Mouse (Mus musculus): Measurements from ENCODE around the gene Chic2.
A peak's percentile ranks its signal among the peaks of the same experiment; 100 is the strongest.

Gene Chic2

DNA sequence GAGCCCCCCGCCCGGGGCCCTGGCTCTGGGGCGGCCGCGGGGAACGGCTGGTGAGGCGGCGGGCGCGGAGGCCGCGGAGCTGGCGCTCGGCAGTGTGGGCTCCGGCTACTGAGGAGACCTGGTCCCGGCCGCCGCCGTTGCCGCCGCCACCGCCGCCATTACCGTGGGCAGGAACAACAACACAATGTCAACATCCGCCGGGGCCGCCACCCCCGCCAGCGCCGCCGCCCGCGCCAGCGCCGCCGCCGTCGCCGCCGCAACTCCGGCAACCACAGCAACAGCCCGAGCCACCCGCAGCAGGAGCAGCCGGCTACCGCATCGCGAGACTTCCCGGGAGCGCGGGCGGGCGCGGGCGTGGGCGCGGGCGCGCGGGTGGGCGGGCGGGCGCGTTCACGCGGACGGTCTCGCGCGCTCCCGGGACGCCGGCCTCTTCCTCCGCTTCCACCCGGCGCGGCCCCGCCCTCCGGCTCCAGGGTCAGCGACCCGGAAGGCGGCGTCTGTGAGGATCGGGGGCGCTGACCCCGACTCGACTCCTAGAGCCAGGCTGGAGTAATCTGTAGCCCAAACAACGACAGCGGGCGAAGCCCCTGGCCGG, at the start of gene Chic2:
TSS of gene Chic2 (minus strand) at position 465 of the 595 bp plus-strand sequence.
- DNase-seq (ENCODE audit: low spot score), result peak; percentile 84

DNA sequence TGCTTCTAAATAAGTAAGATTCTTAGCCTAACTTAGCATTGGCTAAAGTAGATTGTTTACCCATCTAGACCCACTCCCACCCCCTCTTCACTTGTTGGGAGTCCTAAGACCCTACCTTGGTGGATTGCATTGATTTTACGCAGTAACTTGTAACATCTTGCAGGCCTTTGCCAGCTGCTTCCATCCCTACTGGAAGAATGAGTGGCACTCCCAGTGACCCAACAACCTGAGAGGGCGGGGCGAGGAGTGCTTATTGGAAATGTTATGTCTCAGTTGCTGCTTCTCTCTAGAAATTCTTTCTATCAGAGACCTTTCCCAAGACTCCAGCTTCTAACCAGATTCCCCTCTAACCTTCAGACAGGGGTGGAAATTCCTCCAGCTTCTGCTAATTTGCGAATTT, 41.3 kb upstream of the Chic2 start:
- DNase-seq (ENCODE audit: low spot score), result no peak

DNA sequence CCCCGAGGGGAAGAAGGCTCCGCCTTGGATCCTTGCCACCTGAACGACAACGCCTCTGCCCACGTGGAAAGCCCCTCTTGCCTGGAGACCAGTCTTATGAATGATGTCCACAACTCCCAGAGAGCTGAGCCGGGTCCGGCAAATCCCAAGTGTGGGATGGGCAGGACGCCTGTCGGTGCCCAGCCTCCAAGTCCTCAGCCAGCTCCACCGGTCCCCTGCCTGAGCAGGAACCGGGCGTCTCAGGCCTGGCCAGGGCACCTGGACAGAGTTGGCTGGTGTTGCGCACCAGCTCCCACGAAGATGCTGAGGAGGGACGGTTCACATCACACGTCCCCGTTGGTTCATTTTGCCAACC, 40.9 kb upstream of the Chic2 start:
- DNase-seq (ENCODE audit: low spot score), result no peak

DNA sequence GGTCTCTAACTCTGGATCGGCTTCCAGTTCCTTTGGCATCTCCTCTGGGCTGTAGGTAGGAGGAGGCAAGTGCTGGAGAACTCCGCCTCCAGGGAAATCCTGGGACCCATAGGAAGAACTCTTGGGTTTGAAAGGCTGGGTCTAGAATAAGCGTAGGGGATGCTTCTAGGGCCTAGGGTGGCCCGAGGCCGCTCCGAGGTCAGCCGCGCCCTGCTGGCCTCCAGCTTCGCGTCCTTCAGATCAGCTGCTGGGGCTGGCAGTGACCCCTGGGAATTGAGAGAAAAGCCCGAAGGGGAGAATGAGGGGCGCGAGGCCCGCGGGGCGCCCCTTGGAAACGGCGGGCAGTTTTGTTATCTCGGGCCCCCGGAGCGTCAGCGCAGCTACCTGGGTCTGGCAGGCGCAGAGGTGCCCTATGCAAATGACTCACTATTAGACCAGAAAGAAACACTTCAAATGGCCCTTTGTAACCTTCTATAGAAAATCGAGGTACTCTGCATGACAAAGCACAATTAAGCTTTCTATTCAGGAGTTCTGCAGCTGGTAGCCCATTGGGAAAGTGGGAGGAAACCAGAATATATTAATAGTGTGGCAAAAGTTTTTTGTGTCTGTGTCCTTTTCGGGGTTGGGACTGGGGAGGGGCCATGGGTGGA, 40.4 kb upstream of the Chic2 start:
- DNase-seq (ENCODE audit: low spot score), result no peak

DNA sequence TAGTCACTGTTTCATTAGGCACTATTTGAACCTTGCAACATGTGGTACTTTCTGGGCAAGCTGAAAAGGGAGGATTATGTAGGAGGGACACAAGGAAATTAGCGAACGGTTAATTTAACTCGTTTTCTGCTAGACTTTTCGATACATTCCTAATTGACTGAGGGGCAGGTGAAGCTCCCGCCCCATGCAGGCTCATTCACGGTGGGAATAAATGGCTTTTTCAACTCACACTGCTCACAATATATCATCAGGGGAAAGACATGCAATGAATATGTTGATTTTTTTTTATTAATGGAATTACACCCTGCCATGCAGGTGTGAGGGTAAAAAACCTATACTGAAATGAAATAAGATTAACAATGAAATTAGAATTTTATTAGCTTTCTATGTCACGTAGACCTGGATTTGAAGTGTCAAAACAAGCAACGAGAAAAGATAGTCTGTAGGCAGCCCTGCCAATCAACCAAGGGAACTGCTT, 39.9 kb upstream of the Chic2 start:
- no peak for DNase-seq (ENCODE audit: low spot score)

DNA sequence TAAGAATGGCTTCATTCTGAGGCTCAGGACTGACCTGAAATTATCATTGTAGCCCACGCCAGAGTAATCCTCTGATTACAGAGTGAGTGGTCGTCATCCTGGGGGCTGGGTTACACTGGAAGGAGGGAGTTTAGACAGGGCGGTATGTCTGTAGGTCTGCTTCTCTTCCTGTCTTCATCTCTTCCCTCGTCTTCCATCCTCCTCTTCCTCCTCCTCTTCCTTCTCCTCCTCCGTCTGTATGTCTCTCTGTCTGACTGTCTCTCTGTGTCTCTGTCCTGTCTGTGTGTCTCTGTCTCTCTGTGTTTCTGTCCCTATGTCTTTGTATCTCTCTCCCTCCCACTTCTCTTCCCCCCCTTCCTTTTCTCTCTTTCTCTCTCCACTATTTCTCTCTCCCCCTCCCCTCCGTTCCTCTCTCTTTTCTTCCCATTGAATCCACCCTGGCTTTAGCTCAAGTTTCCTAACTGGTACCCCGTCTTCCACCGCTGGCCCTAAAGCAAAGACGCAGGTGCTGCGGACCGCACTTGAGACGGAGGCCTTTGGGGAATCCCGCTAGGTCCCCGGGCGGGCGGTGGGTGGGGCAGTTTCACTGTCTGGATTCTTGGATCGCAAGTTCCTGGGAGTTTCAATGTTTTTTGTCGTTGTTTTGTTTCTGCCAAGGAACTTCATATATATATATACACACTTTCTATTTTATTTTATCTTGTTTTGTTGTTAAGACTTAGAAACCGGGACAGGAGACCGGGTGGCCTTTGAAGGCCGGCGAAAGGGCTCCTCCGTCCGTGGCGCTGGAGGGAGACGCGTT, 39.2 kb upstream of the Chic2 start:
- DNase-seq (ENCODE audit: low spot score), result no peak

DNA sequence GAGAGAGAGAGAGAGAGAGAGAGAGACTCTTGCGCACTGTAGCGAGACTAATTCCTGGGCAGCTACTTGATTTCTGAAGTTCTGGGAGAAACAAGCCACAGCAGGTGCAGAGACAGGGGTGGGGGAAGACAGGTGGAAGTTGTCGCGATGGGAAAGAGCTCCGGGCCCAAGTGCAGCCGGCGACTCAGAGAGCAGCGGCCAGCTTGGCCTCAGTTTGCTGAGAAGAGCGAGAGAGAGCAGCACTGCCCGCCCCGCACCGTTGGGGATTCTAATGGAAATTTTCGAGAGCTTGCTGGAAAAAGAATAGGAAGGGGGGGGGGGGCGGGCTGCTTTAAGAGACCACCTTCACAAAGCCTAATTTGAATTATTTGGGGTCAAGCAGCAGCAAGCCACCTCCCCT, 38.5 kb upstream of the Chic2 start:
- DNase-seq (ENCODE audit: low spot score), result no peak

DNA sequence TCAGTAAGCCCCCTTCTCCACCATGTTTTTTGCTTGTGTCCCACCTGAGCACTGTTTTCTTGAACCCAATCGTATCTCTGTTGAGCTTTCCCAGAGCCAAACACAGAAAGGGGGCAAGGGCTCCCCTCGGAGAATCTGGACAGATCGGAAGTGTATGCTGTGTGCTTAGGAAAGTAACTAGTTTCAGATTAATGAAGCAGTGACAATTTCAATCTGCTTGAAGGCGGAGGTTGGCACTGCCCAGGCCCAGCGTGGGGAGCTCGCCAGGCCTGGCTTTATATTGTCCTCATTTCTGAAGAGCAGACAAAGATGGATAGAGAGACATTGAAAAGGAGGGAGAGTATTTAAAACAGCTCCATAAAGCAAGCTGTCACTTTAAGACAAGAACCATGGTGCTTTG, 37.9 kb upstream of the Chic2 start:
- DNase-seq (ENCODE audit: low spot score), result no peak

DNA sequence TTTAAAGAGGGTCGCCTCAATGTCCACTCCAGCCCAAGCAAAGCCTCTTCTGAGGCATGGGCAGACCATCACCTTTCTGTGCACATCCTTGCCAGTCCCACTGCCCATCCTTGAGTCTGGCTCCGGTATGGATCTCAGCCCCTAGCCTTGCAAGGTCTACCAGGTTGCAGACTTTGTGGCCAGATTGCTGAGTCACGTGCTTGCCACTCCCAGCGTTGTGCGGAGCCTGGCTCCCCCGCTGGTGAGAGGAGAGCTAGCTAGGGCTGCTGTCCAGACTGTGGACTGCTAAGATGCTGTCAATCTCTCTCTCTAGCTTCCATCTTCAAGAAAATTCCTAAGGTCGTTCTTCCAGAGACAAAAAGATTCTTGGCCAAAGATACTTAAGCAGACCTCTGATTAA, 35.0 kb upstream of the Chic2 start:
- no peak for DNase-seq (ENCODE audit: low spot score)

DNA sequence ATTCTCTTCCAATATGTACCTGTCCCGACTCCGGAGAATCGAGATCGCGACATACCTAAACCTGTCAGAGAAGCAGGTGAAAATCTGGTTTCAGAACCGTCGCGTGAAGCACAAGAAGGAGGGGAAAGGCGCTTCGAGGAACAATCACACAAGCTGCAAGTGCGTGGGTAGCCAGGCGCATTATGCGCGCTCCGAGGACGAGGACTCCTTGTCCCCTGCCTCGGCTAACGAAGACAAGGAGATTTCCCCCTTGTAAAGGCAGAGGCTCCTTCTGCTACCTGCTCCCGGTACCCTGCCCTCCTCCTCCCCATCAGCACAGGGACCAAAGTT, 32.4 kb upstream of the Chic2 start:
- DNase-seq (ENCODE audit: low spot score), result no peak

DNA sequence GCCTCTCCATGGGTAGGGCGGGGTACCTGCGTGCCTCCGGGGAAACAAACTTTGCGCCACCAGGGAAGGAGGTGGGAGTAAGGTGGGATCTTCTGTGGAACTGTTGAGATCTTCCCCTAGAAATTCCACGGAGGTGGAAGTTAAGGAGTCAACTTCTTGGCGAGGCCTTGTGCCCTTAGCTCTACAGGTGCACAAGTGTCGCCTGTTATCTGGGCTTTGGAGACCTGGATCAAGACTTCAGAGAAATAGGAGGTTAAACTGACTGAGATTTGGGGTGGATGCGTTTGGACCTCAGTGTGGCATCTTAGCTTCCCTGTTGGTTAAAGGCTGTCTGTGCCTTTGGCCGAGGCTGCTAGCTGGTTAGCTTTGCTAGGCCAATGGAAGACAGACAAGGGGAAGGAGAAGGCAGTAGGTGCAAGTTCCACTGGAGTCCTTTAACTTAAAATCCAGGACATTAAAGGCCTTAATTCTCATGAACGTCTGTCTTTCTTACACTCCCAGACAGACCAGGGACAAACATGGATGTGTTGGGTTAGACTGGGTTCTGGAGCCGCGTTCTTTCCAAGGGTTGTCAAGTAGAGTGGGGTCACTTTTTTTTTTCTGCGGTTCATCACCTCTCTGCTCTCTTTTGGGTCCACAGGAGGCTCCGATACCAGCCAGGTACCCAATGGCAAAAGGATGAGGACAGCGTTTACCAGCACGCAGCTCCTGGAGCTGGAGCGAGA, 31.9 kb upstream of the Chic2 start:
- no peak for DNase-seq (ENCODE audit: low spot score)

DNA sequence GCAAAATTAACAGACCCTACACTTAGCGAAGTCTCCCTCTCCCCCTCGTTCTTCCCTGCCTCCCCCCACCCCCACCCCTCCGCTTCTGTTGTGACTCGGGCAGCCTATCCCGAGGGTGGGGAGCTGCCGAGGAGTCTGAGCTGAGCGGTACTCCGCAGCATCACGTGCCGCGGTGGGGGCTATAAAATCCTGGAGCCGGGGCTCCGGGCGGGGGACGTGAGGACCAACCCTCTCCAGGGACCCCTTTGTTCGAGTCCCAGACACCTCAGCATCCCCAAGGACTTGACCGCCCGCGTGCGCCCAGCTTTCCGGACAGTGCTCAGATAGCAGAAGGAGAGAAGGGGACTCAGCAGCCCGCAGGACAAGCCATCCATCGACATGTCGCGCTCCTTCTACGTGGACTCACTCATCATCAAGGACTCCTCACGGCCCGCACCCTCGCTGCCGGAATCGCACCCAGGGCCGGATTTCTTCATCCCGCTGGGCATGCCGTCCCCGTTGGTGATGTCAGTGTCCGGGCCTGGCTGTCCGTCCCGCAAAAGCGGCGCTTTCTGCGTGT, 30.9 kb upstream of the Chic2 start, which contains the start of gene Gsx2:
TSS of gene Gsx2 (plus strand) at position 219 of the 559 bp plus-strand sequence.
- no peak for DNase-seq (ENCODE audit: low spot score)

DNA sequence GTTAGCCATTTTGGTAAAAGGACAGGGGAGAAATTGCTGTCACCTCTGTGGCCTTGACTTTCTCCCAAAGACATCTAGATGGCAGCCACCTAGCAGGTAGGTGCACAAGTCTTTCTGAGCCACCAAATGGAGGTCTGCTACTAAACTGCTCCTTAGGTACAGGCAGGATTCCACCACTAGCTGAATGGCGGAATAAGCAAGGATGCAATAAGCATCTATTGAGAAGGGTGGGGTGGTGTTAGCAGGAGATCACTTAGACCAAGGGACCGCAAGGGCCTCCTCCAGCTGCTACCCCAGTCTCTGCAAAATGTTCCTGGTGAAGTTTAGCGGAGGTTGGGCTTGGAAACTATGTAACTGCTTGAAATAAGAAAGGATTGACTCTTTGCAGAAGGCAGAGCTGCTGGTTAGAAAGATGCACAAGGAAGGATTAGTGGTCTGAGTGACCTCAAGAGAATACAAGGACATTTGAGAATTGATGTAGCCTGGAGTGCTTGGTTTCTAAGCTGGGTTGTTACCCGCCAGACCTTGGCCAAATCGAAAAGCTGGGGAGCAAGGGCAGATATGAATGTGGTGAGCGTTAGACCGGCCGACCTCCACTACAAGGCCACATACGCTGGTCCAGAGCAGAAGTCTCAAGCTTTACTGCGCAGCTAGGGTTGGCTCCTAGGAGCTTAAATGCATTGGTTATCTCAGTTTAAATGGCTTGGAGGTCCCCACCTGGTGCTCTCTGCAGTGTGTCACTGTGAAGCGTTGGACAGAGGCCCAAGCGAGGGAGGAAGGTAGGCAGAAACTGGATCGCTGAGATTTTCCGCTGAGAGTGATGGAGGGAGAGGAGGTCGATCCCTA, 30.2 kb upstream of the Chic2 start:
- no peak for DNase-seq (ENCODE audit: low spot score)

DNA sequence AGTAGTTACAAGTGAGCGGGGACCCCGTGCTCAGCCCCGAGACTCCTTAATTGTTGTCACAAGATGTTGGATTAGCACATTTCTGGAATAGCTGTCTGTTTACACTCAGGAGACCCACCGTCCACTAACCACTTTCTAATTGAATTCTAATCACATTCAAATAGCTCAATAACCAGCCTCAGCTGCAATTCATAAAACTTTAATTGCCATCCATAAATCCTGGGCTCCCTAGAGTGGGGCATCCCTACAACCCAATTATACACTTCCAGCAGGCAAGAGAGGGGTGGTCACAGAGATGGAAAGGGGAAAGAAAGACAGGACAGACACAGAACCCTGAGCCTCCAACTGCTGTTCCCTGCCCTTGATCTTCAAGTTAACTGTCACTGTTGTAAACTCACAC, 29.6 kb upstream of the Chic2 start:
- DNase-seq (ENCODE audit: low spot score), result no peak

DNA sequence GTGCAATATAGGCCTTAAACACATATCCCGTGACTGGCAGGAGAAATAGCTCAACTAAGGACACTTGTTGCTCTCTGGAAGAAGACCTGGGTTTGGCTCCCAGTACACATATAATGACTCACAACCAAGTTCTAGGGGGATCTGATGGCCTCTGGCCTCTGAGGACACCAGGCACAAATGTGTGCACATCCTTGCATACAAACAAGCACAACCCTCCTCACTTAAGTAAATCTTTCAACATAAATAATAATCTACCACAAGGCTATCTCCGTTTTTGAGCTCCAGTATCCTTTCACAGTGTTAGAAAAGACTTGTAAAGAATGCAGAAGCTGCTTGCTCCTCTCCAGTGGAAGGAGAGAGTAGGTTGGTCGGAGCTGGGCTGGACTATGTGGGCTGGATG, 29.1 kb upstream of the Chic2 start:
- DNase-seq (ENCODE audit: low spot score), result no peak

DNA sequence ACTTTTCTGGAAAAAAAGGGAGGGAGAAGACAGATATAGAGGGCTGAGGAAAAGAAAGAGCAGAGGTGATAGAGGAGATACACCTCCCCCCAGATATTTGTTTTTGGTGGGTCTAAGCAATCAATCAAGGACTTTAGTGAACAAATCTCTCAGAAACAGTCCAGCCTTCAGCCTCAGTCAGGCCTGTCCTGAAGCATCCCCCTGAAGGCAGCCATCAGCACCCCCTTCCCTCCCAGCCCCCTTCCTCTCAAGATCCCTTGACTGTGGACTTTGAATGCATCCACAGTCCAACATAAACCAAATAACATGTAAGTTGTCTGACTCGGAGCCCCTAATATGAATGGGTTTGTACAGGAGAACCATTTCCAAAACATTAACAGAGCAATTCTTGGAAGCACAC, 28.6 kb upstream of the Chic2 start:
- DNase-seq (ENCODE audit: low spot score), result no peak

DNA sequence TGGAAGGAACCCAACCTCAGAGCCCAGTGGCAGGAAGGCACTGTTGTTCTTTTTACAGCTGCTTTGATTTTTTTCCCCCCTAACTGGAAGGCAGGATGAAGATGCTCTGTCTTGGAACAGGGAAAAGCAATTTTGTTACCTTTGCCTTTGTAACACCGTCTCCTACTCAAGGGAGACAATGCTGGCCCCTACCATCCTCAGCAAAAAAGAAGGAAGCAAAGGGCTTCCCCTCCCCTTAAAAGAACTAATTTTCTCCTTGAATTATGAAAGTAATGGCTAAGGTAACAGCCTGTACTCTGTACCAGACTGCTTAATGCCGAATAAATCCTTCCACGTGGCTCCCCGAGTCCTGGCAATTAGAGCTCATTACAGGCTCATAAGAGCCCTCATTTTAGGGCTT, 28.0 kb upstream of the Chic2 start:
- DNase-seq (ENCODE audit: low spot score), result no peak

DNA sequence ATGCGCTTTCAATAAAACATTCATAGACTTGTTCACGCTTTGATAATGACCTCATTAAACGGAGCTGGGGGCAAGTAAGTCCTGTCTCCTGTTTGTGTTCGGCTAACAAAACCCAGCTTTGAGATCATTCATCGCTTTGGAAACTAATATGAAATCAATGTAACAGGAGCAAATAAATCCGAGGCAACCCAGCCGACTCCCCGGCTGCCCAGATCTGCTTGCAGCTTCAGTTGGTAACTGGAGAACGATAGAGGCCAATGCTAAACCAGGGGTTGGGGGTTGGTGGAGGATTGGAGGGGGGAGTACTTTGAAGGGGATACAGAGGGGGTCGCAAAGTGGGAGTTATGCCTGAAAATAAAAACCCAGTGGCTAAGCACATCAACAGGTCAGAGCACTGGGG, 27.4 kb upstream of the Chic2 start:
- no peak for DNase-seq (ENCODE audit: low spot score)

DNA sequence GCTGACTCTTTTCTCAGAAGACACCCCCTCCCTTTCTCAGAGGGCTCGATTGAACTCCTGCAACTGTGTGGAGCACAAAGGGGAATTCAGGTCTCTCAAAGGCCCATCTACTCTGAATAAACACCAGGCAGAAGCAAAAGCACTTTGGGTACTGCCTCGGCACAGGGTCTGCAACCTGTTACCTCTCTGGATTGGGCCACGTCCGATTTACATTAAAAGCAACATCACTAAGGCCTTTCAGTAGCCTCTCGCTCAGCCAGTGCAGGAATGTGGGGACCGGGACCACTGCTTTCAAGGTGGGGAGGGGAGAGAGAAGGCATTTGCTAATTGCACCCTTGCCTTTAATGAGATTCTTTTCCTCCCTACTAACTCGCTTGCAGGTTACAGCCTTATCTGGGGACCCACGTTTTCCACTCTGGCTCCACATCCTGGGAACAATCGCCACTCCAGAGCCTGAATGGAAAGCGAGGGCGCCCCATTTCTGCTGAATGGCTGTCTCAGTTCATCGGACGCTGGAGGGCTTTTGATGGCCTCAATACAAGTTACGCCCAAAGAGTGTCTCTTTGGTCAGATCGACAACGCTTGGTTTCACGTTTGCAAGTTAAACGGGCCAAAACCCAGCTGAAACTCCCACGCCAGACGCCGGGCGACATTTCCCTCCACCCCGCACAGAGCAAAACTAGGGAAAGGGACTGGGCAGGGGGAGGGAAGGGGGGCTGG, 26.2 kb upstream of the Chic2 start:
- no peak for DNase-seq (ENCODE audit: low spot score)

DNA sequence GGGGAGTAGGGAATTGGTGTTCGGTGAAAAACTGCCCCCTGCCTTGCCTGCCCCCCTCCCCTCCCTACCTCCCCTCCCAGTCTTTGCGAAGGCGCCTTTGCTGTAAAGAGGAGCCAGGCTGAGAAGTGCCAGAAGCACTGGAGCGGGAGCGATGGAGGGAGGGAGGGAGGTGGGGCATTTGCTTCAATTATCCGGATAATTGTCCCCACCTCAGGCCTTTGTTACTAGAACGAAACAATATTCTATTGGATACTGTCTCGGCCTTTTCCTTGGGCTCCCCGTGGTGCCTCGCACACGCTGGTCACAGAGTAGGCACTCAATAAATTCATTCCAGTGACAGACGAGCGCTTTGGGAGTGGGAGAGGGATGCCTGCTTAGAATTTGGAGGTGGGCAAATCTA, 25.6 kb upstream of the Chic2 start:
- DNase-seq (ENCODE audit: low spot score), result no peak
